Mouse (Mus musculus) mature B cell (primary cell): Measurements from ENCODE around the gene Btbd6.

Experiments used
- in situ Hi-C: fragments of 300-500 bp; cut with MboI; formaldehyde crosslinking; loops from 2 replicates; pipeline ENCODE4 v1.14.3; 2019

The Btbd6 gene

GRCm38 (mm10) chr12:113011702-113012360 lies 35.5 kb downstream of the Btbd6 start:
- in situ Hi-C loops = no loop called here

GRCm38 (mm10) chr12:113012443-113012842 lies 36.2 kb downstream of the Btbd6 start:
- in situ Hi-C loops = no loop called here

- in situ Hi-C loops = no loop called here
Observed at GRCm38 (mm10) chr12:113013021-113013491, 36.8 kb downstream of the Btbd6 start.

GRCm38 (mm10) chr12:113013604-113014558 lies 37.6 kb downstream of the Btbd6 start, which contains the start of gene Pacs2:
Gene Pacs2, plus strand, starts transcription at chr12:113014508.
- in situ Hi-C loops = no loop called here

DNA sequence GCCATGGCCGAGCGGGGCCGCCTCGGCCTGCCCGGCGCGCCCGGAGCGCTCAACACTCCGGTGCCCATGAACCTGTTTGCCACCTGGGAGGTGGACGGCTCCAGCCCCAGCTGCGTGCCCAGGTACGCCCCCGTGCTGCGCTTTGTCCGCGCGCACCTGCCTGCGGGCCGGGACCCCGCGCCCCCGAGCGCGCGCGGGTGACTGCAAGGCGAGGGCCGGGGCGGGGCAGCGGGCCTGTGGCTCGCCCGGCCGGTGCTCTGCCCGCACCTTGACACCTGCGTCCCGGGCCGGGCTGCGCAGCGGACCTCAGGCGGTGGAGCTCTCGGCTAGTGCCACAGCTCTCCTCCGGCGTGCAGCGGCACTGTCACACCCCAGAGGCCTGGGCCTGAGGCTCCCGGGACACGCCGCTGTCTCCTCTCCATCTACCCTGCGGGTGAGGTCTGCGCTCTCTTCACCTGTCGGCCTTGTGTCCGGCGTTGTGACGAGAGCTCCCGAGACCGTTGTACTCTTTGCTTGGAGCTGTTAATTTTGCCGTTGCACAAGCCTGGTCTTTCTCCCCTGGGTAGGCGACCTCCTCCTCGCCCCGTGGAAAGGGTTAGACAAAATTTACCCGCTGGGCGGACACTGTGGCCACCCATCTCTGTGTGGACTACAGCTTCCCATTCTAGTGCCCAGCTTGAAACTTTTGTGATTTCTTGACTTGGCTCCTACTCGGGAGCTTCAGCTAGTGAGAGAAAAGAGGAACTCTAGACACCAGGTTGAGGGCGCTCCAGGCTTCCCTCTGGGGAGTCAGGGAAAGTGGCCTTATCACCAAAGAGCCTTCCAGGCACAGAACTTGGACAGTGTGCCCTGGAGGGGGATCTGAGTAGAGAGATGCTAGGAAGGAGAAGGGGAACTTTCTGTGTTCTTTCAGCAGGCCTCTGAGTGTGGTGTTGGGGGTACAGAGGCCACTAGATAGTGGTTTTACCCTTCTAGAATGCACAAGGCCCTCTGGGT lies 38.6 kb downstream of the Btbd6 start:
- in situ Hi-C loops = no loop called here

GRCm38 (mm10) chr12:113015956-113016355 lies 39.7 kb downstream of the Btbd6 start:
- in situ Hi-C loops = no loop called here

DNA sequence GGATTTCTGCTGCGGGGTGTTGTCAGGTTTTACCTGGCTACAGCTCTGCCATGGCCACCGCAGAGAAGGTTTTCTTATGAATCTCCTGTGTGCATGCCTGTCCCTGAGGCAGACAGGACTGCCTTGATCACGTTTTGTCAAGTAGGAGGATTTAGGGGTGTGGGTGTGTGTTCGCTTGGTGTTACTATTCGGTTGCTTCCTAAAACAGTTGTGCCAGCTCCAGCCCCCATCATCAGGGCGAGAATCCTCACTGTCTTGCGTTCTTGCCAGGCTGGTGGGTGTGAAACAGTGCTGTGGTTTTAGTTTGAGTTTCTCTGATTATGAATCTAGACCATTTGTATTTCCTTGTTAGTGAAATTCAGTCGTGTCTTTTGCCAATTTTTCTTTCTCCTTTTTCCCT lies 40.7 kb downstream of the Btbd6 start:
- in situ Hi-C loops = no loop called here

- in situ Hi-C loops = no loop called here
Observed at GRCm38 (mm10) chr12:113017429-113017984, 41.2 kb downstream of the Btbd6 start.

- in situ Hi-C loops = no loop called here
Observed at GRCm38 (mm10) chr12:113018763-113019162, 42.5 kb downstream of the Btbd6 start.

DNA sequence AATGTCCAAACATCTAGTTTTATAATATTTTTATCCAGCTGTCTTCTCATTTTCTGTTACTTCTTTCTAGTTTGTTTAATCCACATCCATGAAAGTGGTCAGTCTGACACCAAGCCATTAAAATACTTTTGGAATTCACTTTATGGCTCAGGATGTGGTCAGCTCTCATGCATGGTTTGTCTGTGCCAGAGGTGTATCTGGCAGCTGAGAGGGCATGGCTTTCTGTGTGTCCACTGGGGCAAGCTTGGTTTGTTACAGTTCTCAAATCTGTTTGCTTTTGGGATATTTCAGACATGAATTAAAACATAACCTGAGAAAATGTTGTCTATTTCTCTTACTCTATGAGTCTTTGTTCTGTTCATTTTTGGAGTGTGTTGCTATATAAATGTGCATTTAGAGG lies 45.2 kb downstream of the Btbd6 start:
- in situ Hi-C loops = no loop called here

DNA sequence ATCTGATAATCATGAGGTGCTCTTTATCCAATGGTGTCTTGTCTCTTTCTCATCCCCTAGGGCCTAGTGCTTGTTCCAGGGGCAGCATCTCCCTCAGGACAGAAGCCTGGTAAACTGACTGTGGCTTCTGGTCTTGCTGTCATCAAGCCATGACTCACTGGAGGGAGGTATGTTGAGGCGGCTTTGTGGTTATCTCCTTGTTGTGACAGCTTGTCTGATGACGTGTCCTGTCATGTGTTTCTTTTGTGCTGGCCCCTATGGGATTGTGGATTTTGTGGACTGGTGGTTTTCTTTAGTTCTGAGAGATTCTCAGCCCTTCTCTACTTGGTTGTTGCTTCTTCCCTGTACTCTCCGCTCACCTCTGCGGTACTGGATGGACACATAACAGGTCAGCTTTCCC lies 46.8 kb downstream of the Btbd6 start:
- in situ Hi-C loops = no loop called here

- in situ Hi-C loops = no loop called here
Observed at GRCm38 (mm10) chr12:113026557-113026956, 50.3 kb downstream of the Btbd6 start.

- in situ Hi-C loops = no loop called here
Observed at GRCm38 (mm10) chr12:113027495-113027894, 51.2 kb downstream of the Btbd6 start.

GRCm38 (mm10) chr12:113028067-113028466 lies 51.8 kb downstream of the Btbd6 start:
- in situ Hi-C loops = no loop called here
